Mouse (Mus musculus): ENCODE measurements around the gene Fhit.

Fhit gene

GRCm38 (mm10) chr14:10096236-10096635 lies 1065.6 kb downstream of the Fhit start:
- no peak for DNase-seq

- no peak for DNase-seq
Measured at GRCm38 (mm10) chr14:10079062-10079461, 1082.8 kb downstream of the Fhit start.

GRCm38 (mm10) chr14:10049947-10050346 lies 1111.9 kb downstream of the Fhit start:
- DNase-seq: no peak

- no peak for DNase-seq
Measured at GRCm38 (mm10) chr14:10047123-10047783, 1114.6 kb downstream of the Fhit start.

- no peak for DNase-seq
Measured at GRCm38 (mm10) chr14:10046336-10047122, 1115.3 kb downstream of the Fhit start.

GRCm38 (mm10) chr14:10038021-10038420 lies 1123.8 kb downstream of the Fhit start:
- no peak for DNase-seq

- no peak for DNase-seq
Measured at GRCm38 (mm10) chr14:10036685-10037215, 1125.1 kb downstream of the Fhit start.

- no peak for DNase-seq
Measured at GRCm38 (mm10) chr14:10035682-10036081, 1126.2 kb downstream of the Fhit start.

GRCm38 (mm10) chr14:10035270-10035669 lies 1126.6 kb downstream of the Fhit start:
- no peak for DNase-seq

- DNase-seq: no peak
Measured at GRCm38 (mm10) chr14:10023382-10023781, 1138.5 kb downstream of the Fhit start.

GRCm38 (mm10) chr14:10022304-10022703 lies 1139.5 kb downstream of the Fhit start:
- no peak for DNase-seq

- DNase-seq: no peak
Measured at GRCm38 (mm10) chr14:10020400-10021140, 1141.3 kb downstream of the Fhit start.

- no peak for DNase-seq
Measured at GRCm38 (mm10) chr14:10013817-10014266, 1148.0 kb downstream of the Fhit start.

- no peak for DNase-seq
Measured at GRCm38 (mm10) chr14:10013003-10013816, 1148.6 kb downstream of the Fhit start.

GRCm38 (mm10) chr14:10006278-10006677 lies 1155.6 kb downstream of the Fhit start:
- no peak for DNase-seq

GRCm38 (mm10) chr14:10003847-10004246 lies 1158.0 kb downstream of the Fhit start:
- DNase-seq: no peak

GRCm38 (mm10) chr14:9990677-9991076 lies 1171.2 kb downstream of the Fhit start:
- no peak for DNase-seq

GRCm38 (mm10) chr14:9976934-9977510 lies 1184.8 kb downstream of the Fhit start:
- DNase-seq: no peak

GRCm38 (mm10) chr14:9974402-9974801 lies 1187.4 kb downstream of the Fhit start:
- DNase-seq: no peak

- DNase-seq: no peak
Measured at GRCm38 (mm10) chr14:9963853-9964252, 1198.0 kb downstream of the Fhit start.

- no peak for DNase-seq
Measured at GRCm38 (mm10) chr14:9960396-9960795, 1201.4 kb downstream of the Fhit start.

- DNase-seq: no peak
Measured at GRCm38 (mm10) chr14:9899494-9899893, 1262.3 kb downstream of the Fhit start.
